26 mouse cellular contexts compared by ENCODE assay signal in genomic region chr11:120751606-120752005, GRCm38 (mm10).
"Had no signal": no experiment of that assay in that cellular context is flagged by ENCODE, and none has a peak within 500 bp of the region (broad histone marks: within the 10 kb centered on the region; RNA-seq: fewer than 3 reads in every experiment).

No protein-coding gene starts in this region.

- H3K9ac ChIP-seq: hindbrain, embryonic 12.5 days; hindbrain, embryonic 15.5 days; kidney, embryonic 15.5 days; limb, embryonic 13.5 days; liver, embryonic 13.5 days; liver, embryonic 15.5 days had no signal

- H3K4me3 ChIP-seq: gastrocnemius, adult 2 months; heart, adult 2 months; hindbrain, embryonic 10.5 days; hindbrain, embryonic 12.5 days; hindbrain, embryonic 15.5 days; kidney, embryonic 15.5 days; limb, embryonic 13.5 days; liver, embryonic 13.5 days; liver, embryonic 15.5 days had no signal

- H3K36me3 ChIP-seq: hindbrain, embryonic 10.5 days; hindbrain, embryonic 12.5 days; hindbrain, embryonic 15.5 days; kidney, embryonic 15.5 days; limb, embryonic 13.5 days; liver, embryonic 13.5 days; liver, embryonic 15.5 days had no signal

- DNase-seq: gastrocnemius, adult 2 months; gastrocnemius, postnatal 10 days; gastrocnemius, postnatal 25 days; heart, adult 2 months; heart, postnatal 10 days; heart, postnatal 4 days; kidney, adult 11 months; kidney, adult 2 months; kidney, adult 9 months; kidney, postnatal 14 days; kidney, postnatal 36 days; layer of hippocampus, adult 9-11 months; layer of hippocampus, postnatal 36 days; liver; liver, embryonic 13.5 days had no signal

- ATAC-seq: hindbrain, postnatal 0 days; intestine, embryonic 16.5 days had no signal

- H3K4me2 ChIP-seq: heart, embryonic 11.5 days; hindbrain, embryonic 12.5 days; hindbrain, embryonic 15.5 days; kidney, embryonic 15.5 days; limb, embryonic 13.5 days; liver, embryonic 11.5 days; liver, embryonic 13.5 days; liver, embryonic 15.5 days had no signal

- H3K27ac ChIP-seq: gastrocnemius, adult 2 months; heart, adult 2 months; hindbrain, embryonic 10.5 days; hindbrain, embryonic 12.5 days; hindbrain, embryonic 15.5 days; hindbrain, postnatal 0 days; kidney, embryonic 15.5 days; kidney, postnatal 0 days; limb, embryonic 13.5 days; liver, embryonic 13.5 days; liver, embryonic 15.5 days had no signal

- H3K4me1 ChIP-seq: hindbrain, embryonic 10.5 days; hindbrain, embryonic 12.5 days; hindbrain, embryonic 15.5 days; kidney, embryonic 15.5 days; limb, embryonic 13.5 days; liver, embryonic 13.5 days; liver, embryonic 15.5 days had no signal

- H3K27me3 ChIP-seq: hindbrain, embryonic 12.5 days; hindbrain, embryonic 15.5 days; kidney, embryonic 15.5 days; limb, embryonic 13.5 days; liver, embryonic 13.5 days had no signal

- H3K9me3 ChIP-seq: hindbrain, embryonic 12.5 days; hindbrain, embryonic 15.5 days; liver, embryonic 13.5 days; liver, embryonic 15.5 days had no signal
